In genomic region chr13:13783296-13783695, GRCm38 (mm10) we compare ENCODE assay signal across 7 mouse cellular contexts. TPM values are rescaled to one million over a fixed set of nuclear protein-coding genes. Genes with fewer than 3 reads are reported as not detected.
DNase-seq lines count a peak whose midpoint lies in the region; ATAC-seq and TF ChIP-seq lines count a peak whose summit lies in the region.

No protein-coding gene starts in this region.

- no peak for DNase-seq in kidney, adult 2 months
- DNase-seq in cerebellum, postnatal 14 days: no peak
- DNase-seq in kidney, adult 18-20 months: no peak

- no peak for TF ChIP-seq POLR2A in kidney, adult 2 months (IDR thresholded peaks at IDR 0.05; ENCODE audit: low read depth, low read length)

- WGBS in kidney, embryonic 15.5 days: 41% methylated on average over 7 of the region's 7 CpGs
- 44% methylated on average over 7 of the region's 7 CpGs for WGBS in kidney, adult 2 months
- 53% methylated on average over 7 of the region's 7 CpGs for WGBS in forebrain, embryonic 12.5 days
- WGBS in hindbrain, embryonic 16.5 days: 35% methylated on average over 7 of the region's 7 CpGs
- WGBS in neural tube, embryonic 12.5 days: 42% methylated on average over 7 of the region's 7 CpGs

- no peak for ATAC-seq in kidney, embryonic 15.5 days (replicated peaks; ENCODE audit: low FRiP score)
- ATAC-seq in forebrain, embryonic 12.5 days (ENCODE audit: low FRiP score): no peak; the same call in 1 of the 2 replicates
- ATAC-seq in hindbrain, embryonic 16.5 days: no peak
- no peak for ATAC-seq in neural tube, embryonic 12.5 days (ENCODE audit: low FRiP score, low read depth)

- H3K4me2 ChIP-seq in kidney, embryonic 15.5 days: peak overlapping the region; percentile 99
- peak overlapping the region; percentile 95; the same call in 1 of the 2 replicates for H3K4me2 ChIP-seq in forebrain, embryonic 12.5 days
- peak overlapping the region; percentile 85 for H3K4me2 ChIP-seq in hindbrain, embryonic 16.5 days (ENCODE audit: low read length)
- H3K4me2 ChIP-seq in neural tube, embryonic 12.5 days (replicated peaks): 0 out of 2 replicates have a peak overlapping the region, but pooled peaks have one; percentile 97

- no peak for TF ChIP-seq CTCF in kidney, adult 2 months (conservative IDR thresholded peaks at IDR 0.05; ENCODE audit: insufficient read depth, insufficient read length, low read depth, low read length)

- H3K36me3 ChIP-seq in kidney, embryonic 15.5 days: no peaks in the 10 kb centered on the region
- no peaks in the 10 kb centered on the region for H3K36me3 ChIP-seq in kidney, adult 2 months (ENCODE audit: control insufficient read depth, insufficient read depth, low read length)
- no peaks in the 10 kb centered on the region for H3K36me3 ChIP-seq in forebrain, embryonic 12.5 days (replicated peaks)
- no peaks in the 10 kb centered on the region for H3K36me3 ChIP-seq in hindbrain, embryonic 16.5 days (ENCODE audit: control insufficient read depth, insufficient read depth, low read length)
- H3K36me3 ChIP-seq in neural tube, embryonic 12.5 days: no peaks in the 10 kb centered on the region

- H3K4me1 ChIP-seq in kidney, embryonic 15.5 days: peaks cover 22% of the 10 kb centered on the region
- H3K4me1 ChIP-seq in kidney, adult 2 months (ENCODE audit: control insufficient read depth, insufficient read depth, low read length): no peaks in the 10 kb centered on the region
- H3K4me1 ChIP-seq in forebrain, embryonic 12.5 days: peaks cover 22% of the 10 kb centered on the region
- peaks cover 14% of the 10 kb centered on the region for H3K4me1 ChIP-seq in hindbrain, embryonic 16.5 days (ENCODE audit: control insufficient read depth, insufficient read depth, low read depth, low read length)
- peaks cover 21% of the 10 kb centered on the region for H3K4me1 ChIP-seq in neural tube, embryonic 12.5 days

- H3K9ac ChIP-seq in kidney, embryonic 15.5 days: no peak overlapping the region
- no peak overlapping the region for H3K9ac ChIP-seq in forebrain, embryonic 12.5 days
- no peak overlapping the region; the same call in 1 of the 2 replicates for H3K9ac ChIP-seq in hindbrain, embryonic 16.5 days (ENCODE audit: low read depth, low read length)
- no peak overlapping the region for H3K9ac ChIP-seq in neural tube, embryonic 12.5 days

- no peak overlapping the region for H3K27ac ChIP-seq in kidney, embryonic 15.5 days
- H3K27ac ChIP-seq in kidney, adult 2 months (ENCODE audit: insufficient read depth, low read depth, low read length): no peak overlapping the region
- H3K27ac ChIP-seq in forebrain, embryonic 12.5 days: no peak overlapping the region
- H3K27ac ChIP-seq in hindbrain, embryonic 16.5 days (ENCODE audit: low read depth, low read length): no peak overlapping the region; the same call in 1 of the 2 replicates
- no peak overlapping the region for H3K27ac ChIP-seq in neural tube, embryonic 12.5 days

- H3K4me3 ChIP-seq in kidney, embryonic 15.5 days (replicated peaks): no peak overlapping the region
- no peak overlapping the region for H3K4me3 ChIP-seq in kidney, adult 2 months (ENCODE audit: insufficient read depth, low read depth, low read length)
- H3K4me3 ChIP-seq in forebrain, embryonic 12.5 days (replicated peaks): no peak overlapping the region
- peak overlapping the region; percentile 66 for H3K4me3 ChIP-seq in hindbrain, embryonic 16.5 days (ENCODE audit: low read length)
- H3K4me3 ChIP-seq in neural tube, embryonic 12.5 days: no peak overlapping the region

- H3K27me3 ChIP-seq in kidney, embryonic 15.5 days: peaks cover 49% of the 10 kb centered on the region
- H3K27me3 ChIP-seq in kidney, adult 2 months (replicated peaks; ENCODE audit: control insufficient read depth, insufficient read depth, low read length): no peaks in the 10 kb centered on the region
- H3K27me3 ChIP-seq in forebrain, embryonic 12.5 days: peaks cover 42% of the 10 kb centered on the region
- H3K27me3 ChIP-seq in hindbrain, embryonic 16.5 days (replicated peaks; ENCODE audit: control insufficient read depth, insufficient read depth, low read length): 0 out of 2 replicates have a peak, but pooled peaks cover 4% of the 10 kb centered on the region
- H3K27me3 ChIP-seq in neural tube, embryonic 12.5 days (replicated peaks): peaks cover 26% of the 10 kb centered on the region

- H3K9me3 ChIP-seq in kidney, embryonic 15.5 days (replicated peaks): no peaks in the 10 kb centered on the region
- no peaks in the 10 kb centered on the region for H3K9me3 ChIP-seq in forebrain, embryonic 12.5 days
- no peaks in the 10 kb centered on the region for H3K9me3 ChIP-seq in hindbrain, embryonic 16.5 days (ENCODE audit: control insufficient read depth, low read length)
- H3K9me3 ChIP-seq in neural tube, embryonic 12.5 days: no peaks in the 10 kb centered on the region

RNA-seq across cellular contexts. Expression of gene Gng4, which starts 0.6 kb away (rescaled TPM):
- 0.64 and 1.4 TPM in 2 replicates for polyA plus RNA-seq in kidney, embryonic 15.5 days (2015; fragmentation: Nextera tagmentation; extraction: Ambion mirVana)
- 1.4 and 4.5 TPM in 2 replicates for polyA plus RNA-seq in kidney, adult 2 months (2012; rRNA removed)
- polyA plus RNA-seq in forebrain, embryonic 12.5 days (2016; fragmentation: Nextera tagmentation; extraction: Ambion mirVana): 3.4 and 4.6 TPM in 2 replicates
- 105 and 106 TPM in 2 replicates for polyA plus RNA-seq in hindbrain, embryonic 16.5 days (2015; fragmentation: Nextera tagmentation; extraction: Ambion mirVana)
- 6.4 and 6.8 TPM in 2 replicates for polyA plus RNA-seq in neural tube, embryonic 12.5 days (2016; fragmentation: Nextera tagmentation; extraction: Ambion mirVana)

Comparison
In these comparisons a context has a peak if more than half of its experiments do, and no peak if none do; other contexts are left out.
1. RNA of gene Gng4, which starts 0.6 kb away (polyA plus RNA-seq): 105 to 106 TPM in hindbrain, embryonic 16.5 days; 6.4 to 6.8 TPM in neural tube, embryonic 12.5 days, 3.4 to 4.6 TPM in forebrain, embryonic 12.5 days, 1.4 to 4.5 TPM in kidney, adult 2 months and 0.64 to 1.4 TPM in kidney, embryonic 15.5 days; every median in the first group is over 10 times any median in the second.
2. Peak in every context shown above with its lines, with median percentiles within 50 percentile points of each other: H3K4me2 ChIP-seq.